Mouse (Mus musculus) brain, adult 2 months (tissue): ENCODE data around the gene Crispld2.

Source experiments
- DNase-seq: peaks from one replicate; pipeline ENCODE4 v3.0.0; 2011; ENCODE audit warnings: low read depth, low spot score

Crispld2 gene

DNA sequence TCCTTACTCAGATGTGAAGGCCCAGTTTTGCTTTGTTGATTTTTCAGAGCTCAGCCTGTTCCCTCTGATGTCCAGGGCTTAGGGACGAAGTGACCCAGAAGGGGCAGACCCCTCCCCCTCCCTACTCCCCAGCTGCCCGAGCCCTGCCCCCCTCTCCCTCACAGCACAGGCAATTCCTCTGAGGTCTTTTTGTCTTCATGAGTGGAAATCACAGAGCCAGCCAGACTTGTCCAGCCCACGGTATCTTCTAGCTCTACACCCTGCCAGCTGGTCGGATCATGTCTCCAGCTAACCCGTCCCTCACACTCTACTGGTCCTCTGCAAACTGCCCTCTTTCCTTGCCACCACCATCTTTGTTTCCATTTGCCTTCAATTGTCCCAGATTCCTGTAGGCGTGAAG, 42.2 kb downstream of the Crispld2 start:
- peak; percentile 54 for DNase-seq

DNA sequence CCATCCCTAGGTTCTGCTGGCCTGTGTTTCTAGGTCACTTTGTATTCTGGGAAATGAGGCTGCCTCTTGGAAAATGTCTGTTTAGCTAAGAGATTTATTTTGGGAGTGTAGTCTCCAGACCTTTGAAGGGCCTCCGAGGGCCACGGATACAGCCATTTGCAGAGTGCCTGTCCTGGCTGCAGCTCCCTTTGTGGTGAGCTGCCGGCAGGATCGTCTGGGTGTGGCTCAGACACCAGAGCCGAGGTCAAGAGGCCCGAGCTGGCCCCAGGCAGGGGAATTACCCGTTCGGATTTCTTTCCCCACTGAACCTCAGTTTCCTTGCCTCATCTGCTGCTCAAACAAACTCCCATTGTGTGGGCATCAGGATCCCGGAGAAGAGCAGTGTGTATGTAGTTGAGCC, 43.9 kb downstream of the Crispld2 start:
- DNase-seq = peak; percentile 29

DNA sequence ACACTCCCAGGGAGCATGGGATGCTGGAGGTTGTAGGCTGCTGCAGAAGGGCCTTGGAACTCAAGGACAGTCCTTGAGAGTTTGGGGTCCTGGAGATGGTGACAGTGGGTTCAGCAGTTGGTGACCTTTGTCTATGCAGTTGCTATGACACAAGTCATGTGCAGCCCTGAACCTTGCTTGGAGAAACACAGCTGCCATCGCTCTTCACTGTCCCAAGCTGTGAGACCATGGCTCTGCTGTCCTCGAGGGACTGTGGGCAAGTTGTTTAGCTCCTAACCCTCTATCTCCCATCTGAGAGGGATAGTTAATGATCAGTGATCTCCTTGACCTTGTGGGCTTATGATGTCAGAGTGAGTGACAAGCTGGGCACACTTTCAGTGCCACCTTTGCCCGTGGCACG, 44.3 kb downstream of the Crispld2 start:
- DNase-seq = no peak

DNA sequence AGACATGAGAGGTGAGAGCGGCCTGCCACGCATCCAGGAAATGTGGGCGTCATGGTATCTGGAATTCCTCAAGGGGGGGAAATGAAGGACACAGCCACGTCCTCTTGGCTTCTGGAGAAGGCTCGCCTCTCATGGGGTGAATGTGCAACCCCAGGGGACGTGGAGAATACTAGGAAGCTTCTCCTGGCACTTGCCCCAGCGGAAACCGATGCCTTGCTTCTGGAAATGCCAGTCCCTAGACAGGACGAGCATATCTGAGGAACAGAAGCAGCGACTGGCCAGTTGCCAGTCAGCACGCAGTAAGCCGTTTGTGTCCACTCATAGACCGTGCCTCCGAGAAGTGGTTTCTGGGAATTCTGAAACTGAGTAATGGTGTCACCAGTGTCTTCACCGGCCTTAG, 45.0 kb downstream of the Crispld2 start:
- DNase-seq = peak; percentile 25

DNA sequence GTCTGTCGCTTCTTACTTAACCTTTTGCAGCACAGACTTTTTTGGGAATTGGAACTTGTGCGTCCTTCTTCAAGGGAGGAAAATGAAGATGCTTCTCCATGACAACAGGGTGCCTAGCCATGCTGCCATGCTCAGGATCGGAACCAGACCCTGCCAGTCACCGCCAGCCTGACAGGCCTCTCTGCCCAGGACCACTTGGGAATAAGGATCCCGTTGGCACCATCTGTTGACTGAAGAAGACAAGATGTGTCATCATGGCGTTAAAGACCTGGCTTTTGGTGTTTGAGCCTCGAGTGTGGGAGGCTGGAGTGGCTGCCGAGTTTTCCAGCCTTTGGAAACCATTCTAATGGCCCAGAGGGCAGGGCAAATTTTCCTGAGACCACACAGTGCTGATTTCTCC, 45.4 kb downstream of the Crispld2 start:
- peak; percentile 15 for DNase-seq

DNA sequence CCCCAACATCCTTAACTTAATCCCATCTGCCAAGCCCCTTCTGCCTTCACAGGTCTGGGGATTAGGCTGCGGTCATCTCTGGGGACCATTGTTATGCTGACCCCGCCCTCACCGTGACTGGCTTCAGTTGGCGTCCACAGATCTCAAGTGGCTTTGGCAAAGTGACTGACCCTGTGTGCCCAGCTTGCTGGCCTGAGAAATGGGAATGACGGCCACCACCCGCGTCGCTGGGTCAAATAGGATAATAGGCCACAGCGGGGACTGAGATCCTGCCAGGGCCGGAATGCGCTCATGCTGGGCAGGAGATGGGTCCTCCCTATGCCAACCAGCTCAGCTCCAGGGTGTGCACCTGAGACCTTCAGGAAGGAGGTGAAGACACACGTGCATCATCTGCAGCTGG, 46.5 kb downstream of the Crispld2 start:
- DNase-seq = no peak

DNA sequence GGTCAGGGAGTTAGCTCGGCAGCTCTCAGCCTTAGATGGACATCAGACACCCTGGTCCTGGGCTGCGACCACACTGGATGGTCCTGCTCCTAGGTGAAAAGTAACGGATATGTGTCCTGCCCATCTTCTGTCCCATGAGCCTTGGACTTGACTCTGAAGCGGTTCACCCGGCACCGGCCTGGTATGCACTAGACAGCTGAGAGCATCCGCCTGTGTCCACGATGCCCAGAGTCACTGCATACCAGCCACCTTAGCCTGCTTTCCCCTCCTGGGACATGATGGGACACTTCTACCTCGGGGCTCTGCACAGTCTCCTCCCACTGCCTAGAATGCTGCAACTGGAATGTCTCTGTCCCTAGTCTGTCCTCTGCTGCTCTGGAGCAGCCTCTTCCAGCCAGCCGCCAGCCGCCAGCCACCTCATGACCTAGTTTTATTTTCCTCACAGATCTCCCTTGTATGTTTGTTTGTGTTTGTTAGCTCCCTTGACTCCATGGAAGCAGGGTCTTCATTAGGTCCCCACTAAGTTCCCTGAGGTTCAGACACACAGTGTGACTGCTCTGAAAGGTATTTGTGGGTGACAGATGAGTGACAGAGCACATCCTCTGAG, 47.2 kb downstream of the Crispld2 start:
- DNase-seq = no peak

DNA sequence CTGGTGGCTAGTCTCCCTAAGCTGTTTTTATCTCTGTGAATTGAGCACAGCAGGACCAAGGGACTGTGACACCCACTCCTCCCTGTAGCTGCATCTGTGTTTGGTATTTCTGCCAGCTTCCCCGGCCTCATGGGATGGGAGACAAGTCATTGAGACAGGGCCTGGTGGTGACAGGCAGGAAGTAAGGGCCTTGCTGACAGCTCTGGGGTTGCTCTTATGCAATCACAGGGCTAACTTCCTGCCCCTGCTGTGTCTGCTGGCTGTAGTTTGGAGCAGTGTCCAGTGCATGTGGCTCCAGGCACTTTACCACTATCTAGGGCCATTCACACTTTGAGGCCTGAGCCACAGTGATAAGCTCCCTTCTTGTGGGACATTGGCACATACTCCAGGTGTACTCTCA, 48.6 kb downstream of the Crispld2 start:
- peak; percentile 69 for DNase-seq

DNA sequence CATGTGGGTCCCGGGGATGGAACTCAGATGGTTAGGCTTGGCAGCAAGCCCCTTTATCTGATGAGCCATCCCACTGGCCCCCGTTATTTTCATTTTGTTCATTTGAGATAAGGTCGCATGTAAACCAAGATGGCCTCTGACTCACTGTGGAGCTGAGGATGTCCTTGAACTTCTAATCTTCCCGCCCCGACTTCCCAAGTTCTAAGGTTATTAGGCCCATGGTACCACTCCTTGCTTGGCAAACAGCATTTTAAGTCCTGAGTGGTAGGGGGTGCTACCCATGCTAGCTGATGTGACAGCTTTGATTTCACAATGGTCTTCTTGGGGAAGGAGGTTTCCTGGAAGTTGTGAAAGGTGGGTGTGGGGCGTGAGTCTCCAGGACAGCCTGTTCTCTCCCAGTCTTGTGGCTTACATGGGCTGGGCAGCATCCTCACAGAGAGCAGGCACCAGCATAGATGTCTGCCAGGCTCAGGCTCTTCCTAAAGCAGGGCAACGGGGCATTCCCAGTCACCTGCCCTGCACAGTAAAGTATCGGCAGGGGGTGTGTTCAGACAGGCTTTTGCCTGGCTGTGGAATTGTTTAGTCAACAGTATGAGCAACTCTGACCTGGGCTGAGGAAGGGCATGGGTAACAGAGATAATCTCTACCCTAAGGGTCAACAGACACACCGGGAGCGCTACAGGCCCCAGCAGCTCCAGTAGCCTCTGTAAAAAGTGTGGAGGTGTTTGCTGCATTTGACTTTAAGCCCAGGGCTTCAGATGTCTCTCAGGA, 50.5 kb downstream of the Crispld2 start:
- no peak for DNase-seq

DNA sequence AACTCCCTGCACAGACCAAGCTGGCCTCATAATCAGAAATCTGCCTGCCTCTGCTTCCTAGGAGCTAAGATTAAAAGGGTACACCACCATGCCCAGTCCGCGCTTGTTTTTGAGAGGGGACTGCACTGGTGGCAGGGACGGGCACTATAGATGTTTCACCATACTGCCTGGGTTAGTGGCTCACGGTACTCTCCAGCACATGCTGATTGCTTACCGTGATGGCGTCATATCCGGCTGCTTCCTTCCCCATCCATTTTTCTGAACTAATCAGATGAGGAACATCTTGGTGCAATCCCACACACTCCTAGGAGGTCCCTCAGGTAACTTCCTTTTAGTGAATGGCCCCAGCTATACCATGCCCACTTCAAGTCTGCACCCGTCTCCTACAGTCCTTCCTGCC, 52.7 kb downstream of the Crispld2 start:
- no peak for DNase-seq

DNA sequence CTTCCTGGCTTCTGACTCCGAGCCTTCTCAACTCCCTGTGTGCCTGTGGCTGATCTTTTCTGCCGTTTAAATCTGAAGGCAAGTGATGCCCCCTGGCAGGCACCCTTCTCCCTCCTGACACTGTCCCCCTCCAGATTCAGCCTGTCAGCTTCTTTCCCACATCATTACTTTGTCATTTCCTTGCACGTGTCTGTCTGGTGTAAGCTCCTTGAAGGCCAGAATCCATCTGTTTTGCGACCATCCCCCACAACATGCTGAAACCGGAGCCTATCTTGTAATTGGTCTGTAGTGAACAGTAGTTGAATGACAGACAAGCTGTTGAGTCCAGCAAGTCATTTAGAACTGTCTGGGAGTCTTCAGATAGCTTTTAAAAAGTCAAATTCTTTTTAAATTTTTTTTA, 53.2 kb downstream of the Crispld2 start:
- DNase-seq = no peak

DNA sequence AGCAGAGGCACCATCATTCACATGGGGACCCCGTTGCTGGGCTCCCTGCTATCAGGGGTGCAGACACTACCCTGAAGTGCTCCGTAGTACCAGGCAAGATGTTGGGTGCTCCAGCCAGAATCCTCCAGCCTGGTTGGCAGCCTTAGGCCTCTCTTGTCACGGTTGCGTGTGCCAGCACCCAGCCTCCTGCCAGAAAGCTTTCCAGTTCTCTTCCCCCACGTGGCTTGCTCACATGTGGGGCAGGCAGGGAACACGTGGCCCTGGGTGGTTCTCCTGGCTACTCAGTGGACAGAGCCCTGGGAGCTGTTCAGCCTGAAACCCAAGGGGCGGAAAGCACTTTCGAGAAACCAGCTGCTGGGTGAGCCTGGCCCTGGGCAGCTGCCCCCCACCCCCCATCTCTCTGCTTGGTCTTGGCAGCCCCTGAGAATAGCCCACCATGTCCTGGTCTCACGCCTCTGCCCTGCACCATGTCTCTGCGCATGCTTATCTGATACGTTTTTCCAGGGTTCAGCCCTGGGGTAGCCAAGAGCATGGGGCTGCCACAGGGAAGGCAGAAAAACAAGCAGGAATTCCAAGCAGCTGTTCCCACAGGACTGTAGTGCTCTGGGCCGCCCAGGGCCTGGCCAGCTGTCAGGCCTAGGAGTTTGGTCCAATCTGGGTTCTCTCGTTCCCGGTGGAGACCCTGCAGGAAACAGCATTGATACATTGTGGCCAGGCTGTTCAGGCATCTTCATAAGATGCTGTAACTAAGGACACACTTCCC, 54.2 kb downstream of the Crispld2 start:
- DNase-seq = peak; percentile 93

DNA sequence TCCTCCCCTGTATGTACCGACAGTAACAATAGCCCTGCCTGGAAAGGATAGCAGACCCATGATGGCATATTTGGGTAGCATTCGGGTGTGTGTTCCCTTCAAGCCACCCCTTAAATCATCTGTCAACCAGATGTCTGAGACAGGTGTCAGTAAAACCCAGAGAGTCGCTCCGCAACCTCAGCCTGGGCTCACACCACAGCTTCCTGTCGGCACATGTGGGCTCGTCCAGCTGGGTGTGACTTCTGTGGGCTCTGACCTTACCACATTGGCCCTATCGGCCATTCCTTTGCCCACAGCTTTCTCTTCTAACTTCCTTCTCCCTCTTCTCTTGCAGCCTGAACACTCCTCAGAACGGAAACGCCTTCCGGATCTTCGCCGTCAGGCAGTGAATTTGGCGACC, 57.7 kb downstream of the Crispld2 start:
- DNase-seq = no peak

DNA sequence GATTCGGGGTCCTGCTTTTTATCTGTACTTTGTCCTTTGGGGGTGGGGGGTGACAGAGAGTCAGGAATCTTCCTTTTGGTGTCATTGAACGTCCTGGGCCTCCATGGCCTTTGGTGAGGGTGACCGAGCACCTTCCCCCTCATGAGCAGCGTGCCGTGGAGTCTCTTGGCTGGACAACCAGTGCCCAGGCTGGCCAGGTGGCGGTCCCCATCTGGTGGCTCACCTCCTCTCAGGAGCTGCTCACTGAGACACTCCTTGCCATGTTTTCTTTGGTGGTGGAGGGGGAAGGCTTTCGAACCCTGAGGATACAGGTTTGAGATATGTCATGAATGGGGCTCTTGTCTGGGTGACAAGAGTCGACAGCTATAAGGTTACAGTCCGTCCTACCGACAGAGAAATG, 58.1 kb downstream of the Crispld2 start:
- peak; percentile 43 for DNase-seq

DNA sequence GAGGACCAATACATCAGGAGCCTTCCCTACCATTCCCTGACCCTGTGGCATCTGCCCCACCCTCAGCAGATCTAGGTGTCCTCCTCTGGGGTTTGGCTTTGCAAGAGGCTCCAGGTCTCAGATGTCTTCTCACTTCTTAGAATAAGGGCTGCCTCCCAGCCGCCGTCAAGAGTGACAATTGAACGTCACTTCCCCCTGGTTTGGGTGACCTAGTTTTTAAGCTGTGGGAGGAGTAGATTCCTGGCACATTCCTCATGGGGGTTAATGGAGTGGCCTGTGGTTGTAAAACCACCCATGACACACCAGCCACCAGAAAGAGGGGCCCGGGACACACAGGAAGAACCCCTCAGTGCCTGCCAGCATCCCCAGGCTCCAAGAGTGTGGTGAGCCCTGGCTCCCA, 58.8 kb downstream of the Crispld2 start:
- no peak for DNase-seq

DNA sequence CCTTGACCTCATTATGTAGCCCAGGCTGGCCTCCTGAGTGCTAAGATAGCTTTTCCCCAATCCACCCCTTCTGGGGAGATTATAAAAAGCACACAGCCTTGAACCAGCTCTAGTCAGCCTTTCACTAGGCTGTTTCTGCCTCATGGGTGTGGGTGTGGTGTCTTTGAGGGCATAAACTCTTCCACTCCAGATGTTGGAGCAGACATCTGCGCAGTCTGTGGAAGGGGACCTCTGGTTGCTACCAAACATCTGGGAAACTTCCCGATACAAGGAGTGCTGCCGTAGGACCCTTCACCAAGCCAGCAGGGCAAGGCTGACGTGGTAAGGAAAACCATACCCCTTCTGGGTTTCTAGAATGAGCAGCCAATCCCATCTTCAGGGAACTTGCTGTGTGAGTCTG, 59.7 kb downstream of the Crispld2 start:
- DNase-seq = no peak

DNA sequence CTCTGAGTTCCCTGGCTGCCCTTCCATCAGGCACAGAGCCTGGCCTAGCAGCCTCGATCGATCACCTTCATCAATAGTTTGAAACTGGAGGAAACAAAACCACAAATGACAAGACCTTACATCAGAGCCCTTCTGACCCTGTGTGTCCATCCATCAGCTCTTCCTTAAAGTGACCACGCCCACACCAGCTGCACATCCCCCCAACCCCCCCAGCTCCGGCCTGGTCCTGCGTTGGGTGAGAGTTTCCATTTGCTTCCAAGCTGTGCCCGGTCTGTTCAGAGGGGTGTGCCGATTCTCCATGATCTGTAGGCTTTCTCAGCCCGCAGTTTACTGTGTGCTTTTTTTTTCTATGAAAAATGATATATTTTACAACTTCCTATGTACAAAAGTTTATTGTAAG, 60.1 kb downstream of the Crispld2 start:
- no peak for DNase-seq

DNA sequence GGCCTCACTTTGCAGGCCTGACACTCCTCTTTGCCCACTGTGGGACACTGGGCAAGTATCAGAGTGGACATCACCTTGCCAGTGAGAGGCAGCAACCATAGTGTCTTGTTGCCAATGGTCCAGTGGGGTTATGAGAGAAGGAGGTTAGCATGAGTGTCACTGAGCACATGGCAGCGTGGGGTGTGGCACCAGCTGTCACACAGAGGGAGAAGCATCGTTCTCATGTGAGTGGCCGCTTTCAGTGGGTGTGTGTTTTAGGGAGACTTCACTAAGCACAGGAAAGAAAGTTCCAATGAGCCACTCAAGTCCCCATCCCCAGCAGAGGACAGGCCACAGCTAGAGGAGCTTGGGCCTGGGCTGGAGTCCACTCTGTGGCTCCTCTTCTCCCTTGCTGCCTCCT, 62.6 kb downstream of the Crispld2 start:
- no peak for DNase-seq

DNA sequence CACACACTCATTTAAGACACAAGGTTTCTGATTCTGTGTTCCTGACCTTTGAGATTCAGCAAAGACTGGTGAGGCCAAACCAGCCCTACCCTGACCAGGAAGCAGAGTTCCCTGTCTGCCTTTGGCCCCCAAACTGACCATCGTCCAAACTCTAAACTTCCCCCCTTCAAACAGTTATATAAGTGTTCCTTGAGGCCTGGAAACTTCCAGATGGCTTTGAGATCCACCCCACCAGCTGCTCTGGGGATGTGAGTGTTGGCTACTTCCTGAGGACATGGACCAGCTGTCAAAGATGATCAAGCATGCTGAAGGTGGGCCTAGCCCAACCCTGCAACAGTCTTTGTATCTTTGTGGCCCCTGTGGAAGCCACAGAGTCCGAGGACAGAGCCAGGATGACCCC, 64.8 kb downstream of the Crispld2 start:
- DNase-seq = no peak

DNA sequence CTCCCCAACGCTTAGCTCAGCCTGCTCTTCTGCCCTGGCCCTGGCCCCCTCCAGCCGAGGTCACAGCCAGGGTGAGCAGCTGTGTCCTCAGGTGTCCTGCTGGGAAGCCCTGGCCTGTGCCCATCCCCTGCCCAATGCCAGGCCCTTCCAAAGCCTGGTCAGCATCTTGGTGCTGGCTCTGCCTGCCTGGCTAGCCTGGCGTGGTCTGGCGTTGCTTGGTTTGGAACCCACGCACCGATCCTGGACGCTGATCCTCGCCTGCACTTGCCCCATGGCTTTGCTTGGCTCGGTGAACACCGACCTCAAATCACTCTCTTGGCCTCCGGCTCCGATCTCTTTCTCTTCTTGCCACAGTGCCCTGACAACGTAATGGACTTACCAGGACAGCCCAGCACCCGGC, 70.5 kb downstream of the Crispld2 start:
- peak; percentile 43 for DNase-seq

DNA sequence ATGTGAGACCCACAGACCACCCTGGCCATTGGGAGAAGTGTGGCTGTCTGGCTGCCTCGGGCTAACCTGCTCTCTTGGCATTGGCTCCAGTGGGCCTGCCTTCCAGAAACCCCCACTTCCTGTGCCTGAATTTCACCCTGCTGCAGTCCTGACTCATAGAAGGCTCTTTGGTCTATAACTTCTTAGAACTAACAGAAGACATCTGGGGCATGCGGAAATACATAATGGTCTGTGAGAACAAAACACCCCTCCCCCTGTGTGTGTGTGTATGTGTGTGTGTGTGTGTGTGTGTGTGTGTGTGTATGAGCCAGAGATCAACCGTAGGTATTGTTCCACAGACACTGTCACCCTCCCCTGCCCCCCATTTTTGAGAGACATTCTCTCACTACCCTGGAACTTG, 71.1 kb downstream of the Crispld2 start:
- DNase-seq = no peak

DNA sequence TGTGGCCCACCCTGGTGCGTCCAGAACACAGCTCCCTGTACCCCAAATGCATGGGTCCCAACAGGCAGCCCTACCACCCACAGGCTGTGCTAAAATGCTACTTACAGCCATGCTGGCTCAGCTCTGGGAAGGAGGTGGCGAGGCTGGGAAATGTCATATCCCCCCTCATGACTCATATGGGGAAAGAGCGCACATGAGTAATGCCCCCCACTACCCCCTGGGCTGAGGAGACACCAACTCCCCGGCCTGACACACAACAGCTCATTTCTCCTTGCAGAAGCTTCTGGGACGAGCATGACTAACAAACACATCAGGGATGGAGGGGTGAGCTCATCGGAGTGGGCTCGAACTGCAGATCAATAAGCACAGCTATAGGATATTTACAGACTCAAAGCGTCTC, 73.4 kb downstream of the Crispld2 start:
- peak; percentile 70 for DNase-seq

DNA sequence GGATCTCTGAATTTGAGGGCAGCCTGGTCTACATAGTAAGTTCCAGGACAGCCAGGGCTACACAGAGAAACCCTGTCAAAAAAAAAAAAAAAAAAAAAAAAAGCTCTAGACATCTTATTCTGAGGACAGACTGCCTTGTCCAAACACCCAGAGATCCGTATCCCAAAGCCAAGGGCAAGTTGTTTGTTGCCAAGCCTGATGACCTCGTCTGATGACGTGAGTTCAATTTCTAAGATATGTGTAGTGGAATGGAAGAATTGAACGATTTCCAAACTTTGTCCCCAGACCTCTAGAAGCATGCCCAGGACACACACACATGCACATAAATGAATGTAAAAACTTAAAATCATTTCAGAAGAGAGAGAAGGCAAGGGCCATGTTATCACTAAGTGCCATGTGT, 74.0 kb downstream of the Crispld2 start:
- no peak for DNase-seq
